Mouse (Mus musculus) frontal cortex, postnatal 10 days (tissue): ENCODE data around the gene Mthfsd.

Experiments used
- DNase-seq, 2 experiments: peaks; one replicate each; pipeline ENCODE4 v3.0.0; 2022; ENCODE audit warnings: low spot score in 2 of 2, mixed read lengths in 1 of 2

Gene Mthfsd

DNA sequence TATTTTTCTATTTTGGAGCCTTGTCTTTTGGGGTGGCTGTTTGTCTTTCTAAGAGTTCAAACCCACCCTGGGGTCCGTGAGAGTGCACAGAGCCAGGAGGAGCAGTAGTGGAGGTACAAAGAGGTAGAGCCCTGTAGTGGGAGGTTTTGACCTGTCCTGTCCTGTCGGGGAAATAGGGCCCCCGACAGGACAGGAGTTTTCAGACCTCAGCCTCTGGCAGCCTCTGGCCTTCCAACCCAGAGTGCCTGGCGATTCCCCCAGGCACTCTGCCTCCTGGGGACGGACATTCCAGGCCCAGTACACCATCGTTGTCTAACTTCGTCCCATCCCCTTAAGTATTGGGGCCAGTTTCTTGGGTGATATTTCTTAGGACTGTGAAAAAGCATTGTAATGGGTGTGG is 14.2 kb upstream of the Mthfsd start:
- no peak for DNase-seq

DNA sequence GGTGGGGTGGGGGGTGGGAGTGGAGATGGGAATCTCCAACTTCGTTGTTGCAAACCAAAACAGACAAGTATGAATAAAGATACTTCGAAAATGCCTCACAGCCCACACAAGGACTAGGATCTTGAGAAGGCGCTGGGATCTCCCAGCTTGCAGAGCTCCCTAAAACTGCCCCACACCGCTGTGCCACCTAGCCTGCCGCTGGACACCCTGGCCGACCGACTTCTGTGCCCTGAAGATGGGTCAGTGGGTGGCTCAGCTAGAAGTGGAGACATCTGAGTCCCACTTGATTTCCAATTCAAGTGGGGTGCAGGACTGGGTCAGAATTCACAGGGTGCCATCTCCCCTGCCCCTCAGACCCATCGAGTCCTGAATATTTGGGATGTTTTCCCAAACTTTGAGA is 13.5 kb upstream of the Mthfsd start:
- DNase-seq, result no peak

DNA sequence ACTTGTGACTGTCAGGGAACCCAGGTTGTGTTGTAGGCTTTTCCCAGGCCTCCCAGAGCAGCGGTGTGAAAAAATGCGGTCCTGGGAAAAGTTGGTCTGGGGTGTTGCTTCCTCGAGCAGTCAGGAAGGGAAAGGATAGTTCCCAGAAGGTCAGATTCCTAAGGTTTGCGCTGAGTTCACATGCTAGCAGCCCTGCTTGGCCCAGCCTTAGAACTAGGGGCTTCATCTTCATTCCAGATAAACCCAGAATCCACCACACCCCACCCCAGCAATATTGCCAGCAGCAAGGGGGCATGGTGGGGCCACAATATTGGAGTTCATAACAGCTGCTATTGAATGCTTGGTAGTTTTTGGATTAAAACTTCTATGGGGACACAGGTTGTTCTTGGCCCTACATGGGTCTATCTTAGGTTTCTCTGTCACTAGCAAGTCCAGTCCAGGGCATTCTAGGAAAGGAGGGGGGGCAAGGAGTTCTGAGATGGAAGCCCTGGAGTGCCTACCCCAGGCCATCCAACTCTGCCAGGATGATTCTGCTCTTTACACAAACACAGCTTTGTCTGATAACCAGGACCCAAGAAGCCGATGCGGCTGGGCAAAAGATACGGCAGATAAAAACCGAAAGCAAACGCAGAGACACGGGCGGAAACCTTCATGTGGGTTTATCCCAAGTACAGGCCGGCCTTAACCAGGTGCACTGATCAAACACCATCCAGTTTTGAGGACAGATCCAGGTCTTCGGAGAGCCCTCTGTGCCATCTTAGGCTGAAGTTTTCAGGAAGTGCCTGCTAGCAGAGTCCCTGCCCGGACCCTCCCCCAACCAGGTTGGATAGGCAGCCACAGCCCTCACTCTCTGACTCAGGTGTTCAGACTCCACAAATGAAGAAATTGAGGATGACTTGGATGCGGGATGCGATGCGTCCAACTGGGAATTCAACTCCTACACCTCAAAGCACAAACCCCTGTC is 12.5 kb upstream of the Mthfsd start:
- no peak for DNase-seq

DNA sequence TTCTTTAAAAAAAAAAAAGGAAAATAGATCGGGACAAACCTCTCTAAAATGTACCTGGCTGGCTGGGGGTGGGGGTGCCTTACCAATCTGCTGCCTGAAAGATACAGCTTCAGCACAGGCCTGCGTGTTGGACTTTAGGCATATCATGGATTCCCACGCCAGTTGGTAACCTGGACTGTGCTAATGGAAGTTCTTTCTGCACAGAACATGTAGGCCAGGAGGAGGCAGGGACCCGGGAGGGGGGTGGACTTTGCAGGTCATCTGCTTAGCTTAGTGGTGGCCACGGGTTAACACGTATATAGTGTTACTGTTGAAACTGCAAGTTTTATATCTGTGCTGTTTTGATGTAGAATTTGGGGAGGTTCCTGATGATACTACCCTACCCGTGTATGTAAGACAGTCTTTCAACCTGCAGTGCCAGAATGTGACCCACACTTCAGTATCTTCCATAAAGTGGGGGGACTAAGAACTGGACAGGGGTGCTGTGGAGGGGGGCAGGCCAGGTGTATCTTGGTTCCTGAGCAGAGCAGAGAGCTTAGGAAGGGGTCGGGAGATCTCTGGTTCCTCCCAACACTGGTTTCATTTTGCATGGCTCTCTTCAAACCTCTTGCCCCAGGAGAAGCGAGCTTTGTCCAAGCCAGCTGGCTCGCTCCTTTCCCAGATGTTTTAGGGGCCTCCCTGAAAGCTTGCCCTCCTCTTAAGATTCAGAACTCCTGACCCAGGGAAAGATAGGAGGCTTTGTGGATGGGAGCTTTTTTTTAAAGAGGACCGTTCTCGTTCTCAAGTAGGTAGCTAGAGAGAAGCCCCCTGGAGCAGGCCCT is 11.7 kb upstream of the Mthfsd start:
- no peak for DNase-seq

DNA sequence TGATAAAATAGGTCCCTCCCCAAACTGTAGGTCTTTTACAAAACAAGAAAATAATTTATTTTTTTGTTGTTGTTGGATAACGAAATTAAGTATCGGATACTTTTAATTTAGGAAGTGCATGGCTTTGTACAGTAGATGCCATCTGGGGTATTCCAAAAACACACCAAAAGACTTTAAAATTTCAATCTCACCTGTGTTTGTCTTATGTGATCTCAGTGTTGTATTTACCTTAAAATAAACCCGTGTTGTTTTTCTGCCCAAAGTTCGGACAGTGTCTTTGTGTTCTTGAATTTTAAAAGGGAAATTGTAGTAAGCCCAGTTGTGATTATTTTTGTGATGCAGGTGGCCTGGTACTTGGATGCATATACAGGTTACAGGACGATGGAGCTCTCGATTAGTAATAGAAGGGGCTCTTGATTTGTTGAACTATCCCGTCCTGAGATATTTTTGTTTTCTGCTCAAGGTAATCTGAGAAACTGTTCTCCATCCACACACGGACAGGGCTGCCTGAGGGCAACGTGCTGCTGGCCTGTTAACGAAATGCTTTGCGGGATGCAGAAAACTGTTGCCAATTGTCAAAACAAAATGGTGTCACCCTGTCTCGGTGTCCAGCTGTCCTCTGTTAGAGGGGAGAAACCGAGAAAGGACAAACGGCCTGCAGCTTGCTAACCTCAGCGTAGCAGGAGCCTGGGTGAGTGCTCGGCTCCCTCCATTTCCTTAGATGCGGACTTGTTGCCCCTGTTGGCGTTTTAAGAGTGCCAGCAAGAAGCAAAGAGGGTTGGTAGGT is 10.6 kb upstream of the Mthfsd start:
- DNase-seq, result no peak

DNA sequence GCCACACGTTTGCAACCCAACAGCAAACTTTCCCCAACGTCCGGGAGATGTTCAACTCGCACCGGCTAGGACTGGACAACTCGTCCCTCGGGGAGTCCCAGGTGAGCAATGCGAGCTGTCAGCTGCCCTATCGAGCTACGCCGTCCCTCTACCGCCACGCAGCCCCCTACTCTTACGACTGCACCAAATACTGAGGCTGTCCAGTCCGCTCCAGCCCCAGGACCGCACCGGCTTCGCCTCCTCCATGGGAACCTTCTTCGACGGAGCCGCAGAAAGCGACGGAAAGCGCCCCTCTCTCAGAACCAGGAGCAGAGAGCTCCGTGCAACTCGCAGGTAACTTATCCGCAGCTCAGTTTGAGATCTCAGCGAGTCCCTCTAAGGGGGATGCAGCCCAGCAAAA is 9.7 kb upstream of the Mthfsd start:
- DNase-seq, result no peak

DNA sequence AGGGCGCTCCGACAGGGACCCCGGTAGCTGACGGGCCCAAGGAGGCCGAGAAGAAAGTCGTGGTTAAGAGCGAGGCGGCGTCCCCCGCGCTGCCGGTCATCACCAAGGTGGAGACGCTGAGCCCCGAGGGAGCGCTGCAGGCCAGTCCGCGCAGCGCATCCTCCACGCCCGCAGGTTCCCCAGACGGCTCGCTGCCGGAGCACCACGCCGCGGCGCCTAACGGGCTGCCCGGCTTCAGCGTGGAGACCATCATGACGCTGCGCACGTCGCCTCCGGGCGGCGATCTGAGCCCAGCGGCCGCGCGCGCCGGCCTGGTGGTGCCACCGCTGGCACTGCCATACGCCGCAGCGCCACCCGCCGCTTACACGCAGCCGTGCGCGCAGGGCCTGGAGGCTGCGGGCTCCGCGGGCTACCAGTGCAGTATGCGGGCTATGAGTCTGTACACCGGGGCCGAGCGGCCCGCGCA is 9.0 kb upstream of the Mthfsd start:
- no peak for DNase-seq

DNA sequence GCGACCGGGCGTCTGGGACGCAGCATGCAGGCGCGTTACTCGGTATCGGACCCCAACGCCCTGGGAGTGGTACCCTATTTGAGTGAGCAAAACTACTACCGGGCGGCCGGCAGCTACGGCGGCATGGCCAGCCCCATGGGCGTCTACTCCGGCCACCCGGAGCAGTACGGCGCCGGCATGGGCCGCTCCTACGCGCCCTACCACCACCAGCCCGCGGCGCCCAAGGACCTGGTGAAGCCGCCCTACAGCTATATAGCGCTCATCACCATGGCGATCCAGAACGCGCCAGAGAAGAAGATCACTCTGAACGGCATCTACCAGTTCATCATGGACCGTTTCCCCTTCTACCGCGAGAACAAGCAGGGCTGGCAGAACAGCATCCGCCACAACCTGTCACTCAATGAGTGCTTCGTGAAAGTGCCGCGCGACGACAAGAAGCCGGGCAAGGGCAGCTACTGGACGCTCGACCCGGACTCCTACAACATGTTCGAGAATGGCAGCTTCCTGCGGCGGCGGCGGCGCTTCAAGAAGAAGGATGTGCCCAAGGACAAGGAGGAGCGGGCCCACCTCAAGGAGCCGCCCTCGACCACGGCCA is 8.5 kb upstream of the Mthfsd start:
- DNase-seq, result no peak

DNA sequence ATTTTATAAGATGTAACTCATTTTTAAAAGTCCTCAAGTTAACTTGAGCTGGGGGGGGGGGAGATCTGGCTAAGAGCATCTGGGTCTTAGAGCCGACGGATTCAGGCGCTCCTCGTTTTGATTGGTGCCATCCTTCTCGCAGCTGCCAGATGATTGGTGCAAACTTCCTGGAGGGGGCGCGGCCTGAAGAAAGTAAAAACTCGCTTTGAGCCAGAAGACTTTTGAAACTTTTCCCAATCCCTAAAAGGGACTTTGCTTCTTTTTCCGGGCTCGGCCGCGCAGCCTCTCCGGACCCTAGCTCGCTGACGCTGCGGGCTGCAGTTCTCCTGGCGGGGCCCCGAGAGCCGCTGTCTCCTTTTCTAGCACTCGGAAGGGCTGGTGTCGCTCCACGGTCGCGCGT is 7.8 kb upstream of the Mthfsd start, which contains the start of gene Foxc2:
Gene Foxc2, plus strand, starts transcription at position 224 of the 400 bp plus-strand sequence.
- peak; percentile 48 to 57 for DNase-seq

DNA sequence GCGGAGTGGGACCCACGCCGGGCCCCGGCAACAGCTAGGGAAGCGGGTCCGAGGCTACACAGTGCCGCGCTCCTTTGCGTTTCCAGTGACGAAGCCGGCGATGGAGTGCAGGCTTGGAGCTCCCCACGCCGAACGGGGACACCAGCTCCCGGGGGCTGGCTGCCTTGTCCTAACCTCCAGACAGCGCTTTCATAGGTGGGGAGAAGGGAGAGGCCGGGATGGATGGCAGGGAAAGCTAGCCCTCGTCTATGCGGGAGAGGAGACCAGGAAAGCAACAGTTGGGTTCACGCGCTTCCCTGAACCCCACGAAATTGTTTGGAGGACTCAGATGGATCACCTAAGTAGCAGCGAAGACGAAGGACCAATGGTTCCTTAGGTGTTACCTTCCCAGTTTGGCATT is 6.9 kb upstream of the Mthfsd start:
- DNase-seq, result no peak

DNA sequence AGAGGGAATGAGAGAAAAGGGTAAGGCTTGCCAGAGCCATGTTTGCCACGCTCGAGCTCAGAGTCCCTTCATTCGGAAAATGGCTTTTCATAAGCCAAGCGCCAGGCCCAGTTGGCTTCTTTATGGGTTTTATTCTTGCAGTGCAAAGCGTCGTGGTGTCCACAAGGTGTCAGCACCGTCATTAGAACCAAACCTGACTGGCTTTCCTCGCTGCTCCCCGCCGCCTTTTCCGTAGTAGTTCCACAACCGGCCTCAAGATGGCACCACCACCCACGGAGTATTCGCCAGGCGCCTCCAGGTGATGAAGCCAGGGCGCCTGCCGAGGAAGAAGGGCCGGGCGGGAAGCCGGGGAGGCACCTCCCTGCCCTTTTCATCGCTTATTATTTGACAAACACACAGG is 5.1 kb upstream of the Mthfsd start:
- peak; percentile 77 to 93 for DNase-seq

DNA sequence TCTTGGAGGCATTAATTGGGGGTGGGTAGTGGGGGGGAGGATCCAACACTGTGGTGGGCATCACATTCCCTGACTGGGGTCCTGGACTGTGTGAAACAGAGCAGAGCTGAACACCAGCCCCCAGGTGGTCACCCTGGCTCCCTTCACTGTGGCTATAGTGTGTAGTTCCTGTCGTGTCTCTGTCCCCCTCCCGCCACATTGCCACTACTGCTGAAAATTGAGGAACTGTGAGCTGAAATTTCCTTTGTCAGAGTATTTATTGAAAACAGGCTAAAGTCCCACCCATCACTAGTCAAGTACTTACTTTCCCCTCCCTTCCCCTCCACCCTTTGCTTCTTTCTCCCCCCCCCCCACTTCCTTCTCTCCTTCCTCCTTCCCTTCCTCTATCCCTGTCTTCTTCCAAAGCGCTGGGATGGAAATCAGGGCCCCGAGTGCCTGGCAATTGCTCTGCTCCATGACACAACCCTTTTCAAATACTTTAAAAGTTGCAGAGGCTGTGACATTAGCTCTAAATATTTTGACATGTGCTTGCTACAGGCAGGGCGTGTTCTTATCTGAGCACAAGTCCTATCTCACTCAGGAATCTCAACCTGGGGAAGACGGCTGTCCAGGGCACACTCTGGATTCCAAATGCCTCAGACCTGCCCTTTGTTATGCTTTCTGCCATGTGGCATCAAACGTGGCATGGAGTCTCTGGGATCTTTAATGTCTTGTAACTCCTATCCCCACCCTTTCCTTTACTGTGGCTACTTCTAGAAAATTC is 3.1 kb upstream of the Mthfsd start:
- no peak for DNase-seq

DNA sequence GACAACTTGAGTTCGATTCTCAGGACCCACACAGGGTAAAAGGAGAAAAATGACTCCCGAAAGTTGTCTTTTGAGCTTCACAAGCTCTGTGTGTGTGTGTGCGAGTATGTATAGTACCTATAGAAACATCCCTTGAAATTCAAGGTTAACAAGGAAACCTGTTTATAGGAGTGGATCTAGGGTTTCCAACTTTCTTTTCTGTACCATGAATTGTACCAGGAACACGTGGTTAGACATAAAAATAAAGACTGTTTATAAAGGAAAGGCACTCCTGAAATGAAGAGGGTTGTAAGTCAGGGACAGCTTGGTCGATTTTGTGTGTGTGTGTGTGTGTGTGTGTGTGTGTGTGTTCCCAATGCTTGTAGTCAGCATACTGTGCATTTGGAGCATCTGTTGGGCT is 465 bp upstream of the Mthfsd start:
- no peak for DNase-seq

DNA sequence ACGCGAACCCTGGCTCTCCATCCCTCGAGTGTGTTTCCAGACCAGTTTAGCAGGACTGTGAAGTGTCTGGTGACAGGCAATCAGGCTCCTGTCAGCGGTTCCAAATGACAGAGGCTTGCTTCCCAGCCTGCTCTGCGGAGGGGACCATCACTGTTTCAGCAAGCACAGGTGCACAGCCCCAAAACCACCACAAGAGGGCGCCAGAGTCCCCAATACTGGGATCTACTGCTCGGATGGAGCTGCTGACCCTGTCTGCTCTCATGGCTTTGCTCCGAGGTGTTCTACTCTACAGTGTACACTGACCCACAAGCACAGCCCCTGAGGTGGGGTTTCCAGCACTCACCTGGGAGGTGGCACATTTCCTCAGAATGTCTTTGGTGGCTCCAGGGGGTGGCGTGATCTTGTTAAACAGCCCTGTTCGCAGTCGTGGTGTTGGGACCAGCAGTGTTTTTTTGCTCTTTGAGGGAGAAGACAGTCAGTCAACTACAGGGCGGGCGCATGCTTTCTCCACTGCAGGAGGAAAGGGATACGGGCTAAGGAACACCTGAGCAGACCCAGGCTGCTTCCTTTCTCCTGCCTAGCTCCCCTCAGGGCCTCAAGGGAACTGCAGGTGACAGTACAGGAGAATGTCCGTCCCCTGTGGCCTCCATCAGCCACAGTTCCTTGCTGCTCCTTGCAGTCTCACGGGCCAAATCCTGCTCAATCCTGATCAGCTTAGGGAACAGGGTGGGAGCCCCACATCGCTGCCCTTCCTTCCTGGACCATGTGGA is 4.0 kb downstream of the Mthfsd start:
- peak; percentile 46 to 65 for DNase-seq

DNA sequence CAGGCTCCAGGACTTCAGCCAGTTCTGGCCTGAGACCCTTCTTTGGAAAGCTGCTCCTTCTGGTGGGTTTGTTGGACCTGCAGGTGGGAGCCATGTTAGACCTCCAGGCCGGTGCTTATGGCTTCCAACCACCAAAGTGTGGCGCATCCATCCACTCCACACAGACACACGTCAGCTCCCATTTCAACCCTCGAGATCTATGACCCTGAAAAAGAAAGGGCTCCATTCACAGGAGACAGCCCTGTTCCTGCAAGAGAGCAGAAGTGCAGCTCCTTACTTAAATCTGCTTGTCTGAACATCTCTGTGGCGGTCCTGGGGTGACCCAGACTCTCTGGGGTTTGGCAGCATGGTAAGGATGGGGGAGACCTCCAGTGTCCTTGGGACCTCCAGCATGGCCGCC is 14.7 kb downstream of the Mthfsd start:
- DNase-seq, result no peak

DNA sequence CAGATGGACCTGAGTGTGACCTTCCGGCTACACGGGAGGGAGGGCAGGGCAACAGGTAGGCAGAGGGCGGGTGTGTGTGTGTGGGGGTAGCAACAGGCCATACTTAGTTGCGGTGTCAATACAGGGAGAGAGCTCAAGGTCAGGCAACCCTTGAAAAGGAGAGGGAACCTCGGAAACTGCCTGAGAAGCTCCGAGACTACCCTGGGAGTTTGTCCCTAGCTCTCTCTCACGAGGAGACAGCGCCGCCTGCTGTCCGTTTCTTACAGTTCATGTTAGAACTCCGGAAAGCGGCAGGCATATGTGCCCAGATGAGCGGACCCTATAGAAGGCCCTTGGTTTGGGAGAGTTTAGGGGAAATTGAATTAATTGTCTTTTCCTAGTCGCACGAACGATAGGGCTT is 15.6 kb downstream of the Mthfsd start:
- DNase-seq, result peak in 1 of 2 experiments; percentile 79

DNA sequence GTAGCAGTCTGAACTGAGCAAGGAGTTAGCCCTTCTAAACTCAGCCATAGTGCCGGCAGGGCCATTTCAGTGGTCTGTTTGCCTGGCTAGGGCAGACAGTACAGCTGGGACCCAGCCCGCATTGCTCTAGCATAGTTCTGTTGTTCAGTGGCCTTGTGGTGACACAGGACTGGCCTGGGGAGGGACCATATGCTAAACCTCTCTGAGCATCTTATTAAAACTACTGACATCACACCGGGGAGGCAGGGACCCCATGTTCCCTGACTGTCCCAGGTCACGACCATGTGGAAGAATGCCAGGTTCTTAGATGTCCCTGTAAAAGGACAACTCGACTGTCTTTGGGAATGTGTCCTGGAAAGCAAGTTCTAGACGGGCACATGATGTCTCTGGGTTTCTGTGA is 16.1 kb downstream of the Mthfsd start:
- DNase-seq, result no peak

DNA sequence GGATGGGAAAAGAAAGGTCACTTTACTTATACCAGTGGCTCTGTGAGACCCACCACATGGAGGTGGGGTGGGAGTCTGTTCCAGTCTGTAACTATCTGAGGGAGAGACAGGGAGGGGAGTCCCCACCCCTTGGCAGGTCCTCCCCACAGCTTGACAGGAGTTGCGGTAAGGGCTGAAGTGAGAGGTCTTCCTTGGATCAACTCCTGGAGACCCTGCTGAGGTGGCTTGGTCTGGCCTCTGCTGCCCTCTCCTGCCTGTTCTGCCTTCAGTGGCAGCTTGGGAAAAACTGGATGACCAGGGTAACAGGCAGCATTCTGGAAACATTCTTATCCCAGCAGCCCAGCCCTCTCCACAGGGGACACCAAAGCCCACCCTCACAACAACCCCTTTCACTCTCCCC is 17.5 kb downstream of the Mthfsd start:
- no peak for DNase-seq

DNA sequence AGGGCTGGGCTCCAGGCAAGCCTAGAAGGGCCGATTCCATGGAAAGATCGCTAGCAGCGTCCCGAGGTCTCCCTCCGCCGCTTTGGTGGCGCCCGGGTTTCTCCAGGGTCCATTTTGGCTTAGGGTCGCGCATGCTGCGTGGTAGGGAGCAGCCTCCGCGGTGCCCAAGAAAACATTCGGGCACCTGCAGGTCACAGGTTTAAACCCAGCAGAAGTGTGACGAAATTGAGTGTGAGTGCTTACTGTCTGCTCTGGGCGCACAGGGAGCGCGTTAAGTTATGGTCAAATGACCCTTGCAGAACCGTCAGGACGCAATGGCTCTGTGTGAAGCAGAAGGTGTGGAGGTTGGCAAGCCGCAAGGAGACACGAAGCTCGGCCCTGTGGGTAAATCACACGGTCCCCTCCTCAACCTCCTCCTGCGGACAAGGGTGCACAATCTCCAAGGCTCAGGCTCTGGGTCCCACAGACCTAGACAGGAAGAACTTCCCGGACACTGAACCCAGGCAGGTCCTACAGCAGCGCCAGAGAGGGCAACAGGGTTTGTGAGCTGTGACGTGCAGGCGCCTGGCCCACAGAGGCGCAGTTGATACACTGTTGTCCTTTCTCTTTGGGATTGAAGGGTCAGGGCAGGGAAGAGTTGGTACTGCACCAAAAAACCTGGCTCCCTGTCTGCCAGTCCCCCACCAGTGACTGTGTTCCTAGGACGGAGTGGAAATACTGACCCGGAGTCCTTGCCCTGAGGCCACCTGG is 18.4 kb downstream of the Mthfsd start:
- no peak for DNase-seq
